Mouse (Mus musculus) CH12.LX (cell line): Measurements from ENCODE around the gene Alkbh2. TPM values are rescaled to one million over a fixed set of nuclear protein-coding genes. Genes with fewer than 3 reads are reported as not detected.

Experiments used
- DNase-seq: peaks from one replicate; pipeline ENCODE4 v3.0.0-alpha.2; 2013; ENCODE audit errors: extremely low read depth
- H3K27ac ChIP-seq: 2 replicates; pipeline ENCODE4 v1.5.1; 2012; ENCODE audit warnings: low read depth, mild to moderate bottlenecking, control low read depth, moderate library complexity; ENCODE audit not compliant: insufficient read depth
- H3K27me3 ChIP-seq: replicated peaks from 2 replicates; pipeline ENCODE3; 2012; ENCODE audit warnings: inconsistent platforms
- H3K36me3 ChIP-seq, 2 experiments: replicated peaks in 1 of 2; 2 replicates each; pipeline versions ENCODE3 to v1.6.1; 2012; ENCODE audit warnings: inconsistent platforms in 1 of 2, low read length in 1 of 2, mild to moderate bottlenecking in 1 of 2, mixed read lengths in 1 of 2, moderate library complexity in 1 of 2; ENCODE audit not compliant: control insufficient read depth in 1 of 2, insufficient read depth in 1 of 2
- H3K4me1 ChIP-seq, 2 experiments: 2 replicates each; pipeline ENCODE4 v1.6.1; 2012; ENCODE audit warnings: inconsistent platforms in 1 of 2, moderate library complexity in 1 of 2; ENCODE audit not compliant: insufficient read depth in 2 of 2, control insufficient read depth in 1 of 2
- H3K4me2 ChIP-seq: 2 replicates; pipeline ENCODE4 v1.6.1; 2012; ENCODE audit warnings: low read depth, mild to moderate bottlenecking, control low read depth; ENCODE audit not compliant: poor library complexity, insufficient read depth, severe bottlenecking
- H3K4me3 ChIP-seq, 3 experiments: fragments of 150-350 bp in 1 of 3; sonication (generic) in 1 of 3; replicated peaks in 1 of 3; 2 replicates each; pipeline versions ENCODE3 to v1.5.1; 2011 to 2012; ENCODE audit warnings: low read depth in 2 of 3, low read length in 2 of 3, mild to moderate bottlenecking in 2 of 3, moderate library complexity in 2 of 3, control low read depth in 1 of 3, improper control_type of control experiment in 1 of 3, inconsistent platforms in 1 of 3, mixed read lengths in 1 of 3; ENCODE audit not compliant: poor library complexity in 1 of 3
- H3K79me2 ChIP-seq: replicated peaks from 2 replicates; pipeline ENCODE4 v1.6.1; 2012; ENCODE audit warnings: mild to moderate bottlenecking, moderate library complexity; ENCODE audit not compliant: control insufficient read depth, poor library complexity, insufficient read depth, severe bottlenecking; ENCODE audit errors: extremely low read depth
- H3K9ac ChIP-seq: 2 replicates; pipeline ENCODE4 v1.6.1; 2012; ENCODE audit warnings: low read depth, mild to moderate bottlenecking, control low read depth, moderate library complexity; ENCODE audit not compliant: insufficient read depth
- H3K9me3 ChIP-seq: replicated peaks from 2 replicates; pipeline ENCODE3; 2012; ENCODE audit warnings: low read length, inconsistent platforms, mixed read lengths
- BHLHE40 ChIP-seq: IDR thresholded peaks from 2 replicates; pipeline ENCODE4 v1.6.1; 2011; ENCODE audit warnings: mild to moderate bottlenecking, low read depth, low read length, improper control_type of control experiment
- CHD1 ChIP-seq: IDR thresholded peaks from 2 replicates; pipeline ENCODE4 v1.6.1; 2012; ENCODE audit warnings: low read depth, low read length, improper control_type of control experiment, inconsistent platforms
- CHD2 ChIP-seq: IDR thresholded peaks from 2 replicates; pipeline ENCODE4 v1.6.1; 2011; ENCODE audit warnings: low read length, improper control_type of control experiment
- CTCF ChIP-seq, 2 experiments: IDR thresholded peaks in 1 of 2; conservative IDR thresholded peaks in 1 of 2; 2 replicates each; pipeline ENCODE4 v1.5.1; 2011 to 2012; ENCODE audit warnings: low read depth in 2 of 2, low read length in 2 of 2, improper control_type of control experiment in 1 of 2, inconsistent platforms in 1 of 2, mild to moderate bottlenecking in 1 of 2, moderate library complexity in 1 of 2
- E2F4 ChIP-seq: IDR thresholded peaks from 2 replicates; pipeline ENCODE4 v1.6.1; 2011; ENCODE audit warnings: low read depth, low read length, improper control_type of control experiment; ENCODE audit not compliant: insufficient replicate concordance
- EP300 ChIP-seq: IDR thresholded peaks from 2 replicates; pipeline ENCODE4 v1.6.1; 2011; ENCODE audit warnings: low read length, improper control_type of control experiment
- ETS1 ChIP-seq: conservative IDR thresholded peaks from 2 replicates; pipeline ENCODE4 v1.6.1; 2012; ENCODE audit warnings: low read depth, mild to moderate bottlenecking, inconsistent platforms, low read length, improper control_type of control experiment, moderate library complexity
- GABPA ChIP-seq: IDR thresholded peaks from 2 replicates; pipeline ENCODE4 v1.6.1; 2012; ENCODE audit warnings: low read depth, low read length, improper control_type of control experiment, inconsistent platforms; ENCODE audit not compliant: insufficient replicate concordance
- HCFC1 ChIP-seq: IDR thresholded peaks from 2 replicates; pipeline ENCODE4 v1.6.1; 2012; ENCODE audit warnings: low read depth, mild to moderate bottlenecking, inconsistent platforms, low read length, improper control_type of control experiment
- JUN ChIP-seq: IDR thresholded peaks from 2 replicates; pipeline ENCODE4 v1.6.1; 2011; ENCODE audit warnings: low read depth, mild to moderate bottlenecking, low read length, improper control_type of control experiment, moderate library complexity; ENCODE audit not compliant: insufficient read depth
- JUND ChIP-seq: conservative IDR thresholded peaks from 2 replicates; pipeline ENCODE4 v1.6.1; 2011; ENCODE audit warnings: low read depth, low read length, improper control_type of control experiment
- MAX ChIP-seq: IDR thresholded peaks from 2 replicates; pipeline ENCODE4 v1.6.1; 2011; ENCODE audit warnings: low read length, improper control_type of control experiment
- MEF2A ChIP-seq: IDR thresholded peaks from 2 replicates; pipeline ENCODE4 v1.6.1; 2014; ENCODE audit warnings: low read depth, mild to moderate bottlenecking, inconsistent platforms, low read length, improper control_type of control experiment, borderline replicate concordance
- MXI1 ChIP-seq: IDR thresholded peaks from 2 replicates; pipeline ENCODE4 v1.6.1; 2011; ENCODE audit warnings: mild to moderate bottlenecking, low read depth, low read length, improper control_type of control experiment
- MYC ChIP-seq: IDR thresholded peaks from 2 replicates; pipeline ENCODE4 v1.6.1; 2011; ENCODE audit warnings: low read depth, mild to moderate bottlenecking, improper control_type of control experiment, low read length
- NELFE ChIP-seq: IDR thresholded peaks from 2 replicates; pipeline ENCODE4 v1.6.1; 2011; ENCODE audit warnings: low read depth, low read length, improper control_type of control experiment
- NRF1 ChIP-seq: IDR thresholded peaks from 2 replicates; pipeline ENCODE4 v1.6.1; 2014; ENCODE audit warnings: low read depth, mild to moderate bottlenecking, inconsistent platforms, low read length, improper control_type of control experiment, moderate library complexity
- PAX5 ChIP-seq: IDR thresholded peaks from 2 replicates; pipeline ENCODE4 v1.6.1; 2012; ENCODE audit warnings: low read length, inconsistent platforms, mixed read lengths
- POLR2A ChIP-seq: IDR thresholded peaks from 2 replicates; pipeline ENCODE4 v1.6.1; 2011; ENCODE audit warnings: low read depth, mild to moderate bottlenecking, improper control_type of control experiment, low read length
- POLR2AphosphoS2 ChIP-seq: IDR thresholded peaks from 2 replicates; pipeline ENCODE4 v1.6.1; 2011; ENCODE audit warnings: low read depth, low read length, improper control_type of control experiment
- RAD21 ChIP-seq: IDR thresholded peaks from 2 replicates; pipeline ENCODE4 v1.6.1; 2011; ENCODE audit warnings: low read depth, mild to moderate bottlenecking, low read length, improper control_type of control experiment, moderate library complexity
- SMC3 ChIP-seq: IDR thresholded peaks from 2 replicates; pipeline ENCODE4 v1.6.1; 2011; ENCODE audit warnings: low read depth, low read length, improper control_type of control experiment
- TBP ChIP-seq: conservative IDR thresholded peaks from 2 replicates; pipeline ENCODE4 v1.6.1; 2011; ENCODE audit warnings: low read depth, low read length, improper control_type of control experiment
- TCF12 ChIP-seq: IDR thresholded peaks from 2 replicates; pipeline ENCODE4 v1.6.1; 2014; ENCODE audit warnings: low read depth, mild to moderate bottlenecking, inconsistent platforms, low read length, improper control_type of control experiment
- USF2 ChIP-seq: conservative IDR thresholded peaks from 2 replicates; pipeline ENCODE4 v1.6.1; 2011; ENCODE audit warnings: low read depth, low read length, improper control_type of control experiment
- ZC3H11A ChIP-seq: IDR thresholded peaks from 2 replicates; pipeline ENCODE4 v1.6.1; 2012; ENCODE audit warnings: low read depth, mild to moderate bottlenecking, inconsistent platforms, low read length, improper control_type of control experiment
- ZMIZ1 ChIP-seq: IDR thresholded peaks from 2 replicates; pipeline ENCODE4 v1.6.1; 2012; ENCODE audit warnings: low read depth, mild to moderate bottlenecking, inconsistent platforms, low read length, improper control_type of control experiment
- dilution Hi-C: fragments of 300-500 bp; cut with MboI; formaldehyde crosslinking; loops from 2 replicates; pipeline ENCODE4 v1.14.3; 2020; ENCODE audit warnings: low sequenced_read_pairs; ENCODE audit not compliant: extremely low pct_unique_long_range_greater_than_20kb, extremely low pct_ligation_motif_present
- in situ Hi-C: fragments of 300-500 bp; cut with MboI; formaldehyde crosslinking; loops from 3 replicates; pipeline ENCODE4 v1.14.3; 2019; ENCODE audit warnings: low sequenced_read_pairs, low pct_ligation_motif_present, low pct_unique_long_range_greater_than_20kb, mixed read lengths
- polyA plus RNA-seq: library from polyadenylated mRNA; unstranded; fragments of >175 nt; gene quantifications from 2 replicates; pipeline ENCODE4 v1.2.1, GENCODE M21; 2012; ENCODE audit warnings: low read depth; ENCODE audit not compliant: insufficient read length
- total RNA-seq, 2 experiments: library from RNA; depleted of rRNA; stranded (reverse); fragments of 300-350 nt in 1 of 2; fragments of >200 nt in 1 of 2; gene quantifications; 2 replicates each; pipeline ENCODE4 v1.2.3; 2012 to 2014

Gene Alkbh2
- total and polyA plus RNA-seq, 3 experiments, result 34.4 to 39.3 (median 35.7) TPM

- Histone ChIP-seq H3K4me2 (peak overlapping the region; percentile 63), H3K9me3 (peaks cover 2% of the 10 kb centered on the region), H3K9ac (no peak overlapping the region), H3K36me3 (no peaks in the 10 kb centered on the region), H3K27ac (no peak overlapping the region), H3K27me3 (no peaks in the 10 kb centered on the region), H3K79me2 (no peaks in the 10 kb centered on the region), H3K4me3 (no peak overlapping the region), H3K4me1 (peaks cover 0 to 22% of the 10 kb centered on the region in 2 experiments; a peak in 2 of 4 replicates)
- peak; percentile 47 for DNase-seq
- TF ChIP-seq POLR2AphosphoS2 (no peak), GABPA (no peak), BHLHE40 (no peak), CHD1 (no peak), SMC3 (no peak), E2F4 (no peak), TBP (no peak), ZMIZ1 (no peak), MXI1 (no peak), TCF12 (peak; percentile 29; the same call in 1 of the 2 replicates), PAX5 (no peak), CHD2 (peak; percentile 75), RAD21 (peak; percentile 32), NRF1 (no peak), MEF2A (no peak), HCFC1 (no peak), JUN (no peak), MYC (no peak), POLR2A (no peak), CTCF (conservative IDR thresholded peaks at IDR 0.05 in 1 of 2, IDR thresholded peaks at IDR 0.05 in 1 of 2; ENCODE audit: low read depth in 2 of 2, low read length in 2 of 2) (peak; percentile 33 to 67; a peak in 2 of 4 replicates), ZC3H11A (no peak)
- in situ Hi-C loops, result loop anchor here (5.0 kb wide), 1 partner anchor 133 kb away; no protein-coding TSS in a partner anchor
- dilution Hi-C loops, result no loop called here
These were observed 46.6 kb upstream of the Alkbh2 start for GRCm38 (mm10) chr5:114174639-114175038.

- Histone ChIP-seq H3K4me1 (peaks cover 0 to 16% of the 10 kb centered on the region in 2 experiments; a peak in 2 of 4 replicates), H3K4me3 (no peak overlapping the region), H3K27me3 (no peaks in the 10 kb centered on the region), H3K4me2 (peak overlapping the region; percentile 63), H3K9me3 (peaks cover 2% of the 10 kb centered on the region), H3K79me2 (no peaks in the 10 kb centered on the region), H3K9ac (no peak overlapping the region; the same call in 1 of the 2 replicates), H3K36me3 (no peaks in the 10 kb centered on the region), H3K27ac (no peak overlapping the region)
- no peak for TF ChIP-seq JUND
- TF ChIP-seq USF2, result no peak
- TF ChIP-seq PAX5, result no peak
- TF ChIP-seq NELFE, result no peak
- no peak for TF ChIP-seq ETS1
- no peak for TF ChIP-seq EP300
- no peak for TF ChIP-seq NRF1
- TF ChIP-seq MAX, result no peak
- dilution Hi-C loops (no loop called here), in situ Hi-C loops (no loop called here)
- DNase-seq, result no peak
These were observed 46.0 kb upstream of the Alkbh2 start for GRCm38 (mm10) chr5:114173877-114174581.
